19 mouse cellular contexts compared by ENCODE assay signal in genomic region chr7:70796038-70796760, GRCm38 (mm10).
DNase-seq lines count a peak whose midpoint lies in the region; ATAC-seq and TF ChIP-seq lines count a peak whose summit lies in the region.
"Had no signal": no experiment of that assay in that cellular context is flagged by ENCODE, and none has a peak within 500 bp of the region (broad histone marks: within the 10 kb centered on the region; RNA-seq: fewer than 3 reads in every experiment).

No protein-coding gene starts in this region.

- DNase-seq in liver, adult 2 months (ENCODE audit: extremely low read depth, low read depth, low spot score): peak; percentile 17
- DNase-seq in liver, postnatal 0 days: no peak
- DNase-seq in embryonic facial prominence, embryonic 10.5 days (ENCODE audit: low spot score): peak; percentile 61
- peak; percentile 68 for DNase-seq in kidney, postnatal 10 days
- no peak for DNase-seq in ovary, postnatal 36 days (ENCODE audit: low spot score)
- no peak for DNase-seq in hindbrain, embryonic 10.5 days (ENCODE audit: low spot score)
- DNase-seq: cerebellum, adult 9-10 months; forebrain, postnatal 0 days; gastrocnemius, postnatal 14 days; heart, postnatal 14 days; lung, postnatal 14 days; right cerebral cortex, postnatal 4 days; thymus, postnatal 25 days had no signal

- no peak for TF ChIP-seq EP300 in liver, postnatal 0 days (IDR thresholded peaks at IDR 0.05; ENCODE audit: low read depth)

- no peaks in the 10 kb centered on the region for H3K36me3 ChIP-seq in liver, adult 2 months (ENCODE audit: control insufficient read depth, insufficient read depth, low read length)
- no peaks in the 10 kb centered on the region for H3K36me3 ChIP-seq in liver, postnatal 0 days (replicated peaks; ENCODE audit: insufficient read depth, low read length)
- H3K36me3 ChIP-seq in embryonic facial prominence, embryonic 10.5 days (replicated peaks): no peaks in the 10 kb centered on the region
- no peaks in the 10 kb centered on the region for H3K36me3 ChIP-seq in stomach, embryonic 14.5 days (ENCODE audit: control insufficient read depth, insufficient read depth, low read length)
- H3K36me3 ChIP-seq in intestine, postnatal 0 days (ENCODE audit: control insufficient read depth, insufficient read depth): no peaks in the 10 kb centered on the region
- H3K36me3 ChIP-seq in hindbrain, embryonic 10.5 days: no peaks in the 10 kb centered on the region
- H3K36me3 ChIP-seq: liver, embryonic 12.5 days; midbrain, embryonic 13.5 days had no signal

- no peak overlapping the region for H3K4me2 ChIP-seq in liver, postnatal 0 days (ENCODE audit: low read depth, low read length)
- no peak overlapping the region for H3K4me2 ChIP-seq in stomach, embryonic 14.5 days (replicated peaks; ENCODE audit: low read depth, low read length)
- no peak overlapping the region for H3K4me2 ChIP-seq in intestine, postnatal 0 days (replicated peaks; ENCODE audit: low read depth)
- H3K4me2 ChIP-seq: liver, embryonic 12.5 days; midbrain, embryonic 13.5 days had no signal

- no peaks in the 10 kb centered on the region for H3K79me2 ChIP-seq in liver, adult 2 months (ENCODE audit: control insufficient read depth, insufficient read depth, low read length)

- no peaks in the 10 kb centered on the region for H3K9me3 ChIP-seq in liver, postnatal 0 days (ENCODE audit: low read length)
- no peaks in the 10 kb centered on the region for H3K9me3 ChIP-seq in embryonic facial prominence, embryonic 10.5 days
- no peaks in the 10 kb centered on the region for H3K9me3 ChIP-seq in stomach, embryonic 14.5 days (ENCODE audit: control insufficient read depth, low read depth, low read length)
- no peaks in the 10 kb centered on the region for H3K9me3 ChIP-seq in intestine, postnatal 0 days (ENCODE audit: control insufficient read depth)
- no peaks in the 10 kb centered on the region for H3K9me3 ChIP-seq in hindbrain, embryonic 10.5 days
- H3K9me3 ChIP-seq: liver, embryonic 12.5 days; midbrain, embryonic 13.5 days had no signal

- H3K4me1 ChIP-seq in liver, adult 2 months (ENCODE audit: control insufficient read depth, insufficient read depth, low read length): peaks cover 12% of the 10 kb centered on the region; the same call in 1 of the 2 replicates
- H3K4me1 ChIP-seq in liver, postnatal 0 days (ENCODE audit: insufficient read depth): peaks cover 4% of the 10 kb centered on the region; the same call in 1 of the 2 replicates
- H3K4me1 ChIP-seq in embryonic facial prominence, embryonic 10.5 days: peaks cover 13% of the 10 kb centered on the region
- peaks cover 6% of the 10 kb centered on the region; the same call in 1 of the 2 replicates for H3K4me1 ChIP-seq in stomach, embryonic 14.5 days (ENCODE audit: control insufficient read depth, insufficient read depth, low read length)
- H3K4me1 ChIP-seq in intestine, postnatal 0 days (replicated peaks; ENCODE audit: control insufficient read depth, insufficient read depth, low read length): no peaks in the 10 kb centered on the region
- peaks cover 4% of the 10 kb centered on the region for H3K4me1 ChIP-seq in hindbrain, embryonic 10.5 days (replicated peaks)
- H3K4me1 ChIP-seq: liver, embryonic 12.5 days; midbrain, embryonic 13.5 days had no signal

- H3K27me3 ChIP-seq in liver, adult 2 months (ENCODE audit: control insufficient read depth, insufficient read depth, low read length): no peaks in the 10 kb centered on the region
- H3K27me3 ChIP-seq in liver, postnatal 0 days (ENCODE audit: insufficient read depth, low read length): no peaks in the 10 kb centered on the region
- peaks cover 13% of the 10 kb centered on the region for H3K27me3 ChIP-seq in embryonic facial prominence, embryonic 10.5 days (replicated peaks; ENCODE audit: low read depth, poor library complexity, severe bottlenecking)
- no peaks in the 10 kb centered on the region for H3K27me3 ChIP-seq in stomach, embryonic 14.5 days (ENCODE audit: control insufficient read depth, insufficient read depth, low read length)
- H3K27me3 ChIP-seq in intestine, postnatal 0 days (replicated peaks; ENCODE audit: control insufficient read depth, insufficient read depth, low read length): no peaks in the 10 kb centered on the region
- peaks cover 15% of the 10 kb centered on the region; the same call in 1 of the 2 replicates for H3K27me3 ChIP-seq in hindbrain, embryonic 10.5 days (ENCODE audit: insufficient read depth, poor library complexity, severe bottlenecking)
- H3K27me3 ChIP-seq: liver, embryonic 12.5 days; midbrain, embryonic 13.5 days; Patski had no signal

- no peak for TF ChIP-seq CTCF in liver, adult 2 months (IDR thresholded peaks at IDR 0.05; ENCODE audit: low read depth, low read length)
- TF ChIP-seq CTCF in liver, postnatal 0 days (IDR thresholded peaks at IDR 0.05; ENCODE audit: low read depth): no peak
- no peak for TF ChIP-seq CTCF in intestine, postnatal 0 days (IDR thresholded peaks at IDR 0.05; ENCODE audit: low read depth)

- no peak overlapping the region for H3K4me3 ChIP-seq in liver, adult 2 months (ENCODE audit: insufficient read depth, low read depth, low read length)
- no peak overlapping the region for H3K4me3 ChIP-seq in liver, postnatal 0 days (ENCODE audit: low read depth, low read length)
- no peak overlapping the region for H3K4me3 ChIP-seq in embryonic facial prominence, embryonic 10.5 days
- no peak overlapping the region for H3K4me3 ChIP-seq in stomach, embryonic 14.5 days (ENCODE audit: low read depth, low read length)
- H3K4me3 ChIP-seq in intestine, postnatal 0 days (ENCODE audit: low read depth, low read length): no peak overlapping the region
- no peak overlapping the region for H3K4me3 ChIP-seq in hindbrain, embryonic 10.5 days
- H3K4me3 ChIP-seq: liver, embryonic 12.5 days; midbrain, embryonic 13.5 days had no signal

- H3K9ac ChIP-seq in liver, adult 2 months (ENCODE audit: low read depth, low read length): no peak overlapping the region
- no peak overlapping the region for H3K9ac ChIP-seq in liver, postnatal 0 days (replicated peaks)
- H3K9ac ChIP-seq in stomach, embryonic 14.5 days (replicated peaks; ENCODE audit: low read depth, low read length): no peak overlapping the region
- H3K9ac ChIP-seq in intestine, postnatal 0 days (ENCODE audit: low read depth, low read length): no peak overlapping the region
- H3K9ac ChIP-seq: forebrain, postnatal 0 days; liver, embryonic 12.5 days; midbrain, embryonic 13.5 days had no signal

- WGBS in liver, adult 2 months: 68% methylated on average over 12 of the region's 12 CpGs
- WGBS in liver, postnatal 0 days (ENCODE audit: insufficient replicate concordance): 53% methylated on average over 12 of the region's 12 CpGs
- 30% methylated on average over 12 of the region's 12 CpGs for WGBS in embryonic facial prominence, embryonic 10.5 days
- WGBS in stomach, embryonic 14.5 days: 11% methylated on average over 12 of the region's 12 CpGs
- WGBS in intestine, postnatal 0 days: 30% methylated on average over 12 of the region's 12 CpGs
- 65% methylated on average over 12 of the region's 12 CpGs for WGBS in hindbrain, embryonic 10.5 days

- no peak overlapping the region for H3K27ac ChIP-seq in liver, adult 2 months (replicated peaks; ENCODE audit: insufficient read depth, low read depth, low read length)
- no peak overlapping the region for H3K27ac ChIP-seq in liver, postnatal 0 days (ENCODE audit: low read depth)
- H3K27ac ChIP-seq in embryonic facial prominence, embryonic 10.5 days (replicated peaks): peak overlapping the region; percentile 49; the same call in 1 of the 2 replicates
- H3K27ac ChIP-seq in stomach, embryonic 14.5 days (ENCODE audit: low read length): no peak overlapping the region
- no peak overlapping the region for H3K27ac ChIP-seq in intestine, postnatal 0 days (ENCODE audit: low read depth, low read length)
- H3K27ac ChIP-seq in hindbrain, embryonic 10.5 days: no peak overlapping the region; the same call in 1 of the 2 replicates
- H3K27ac ChIP-seq: hindbrain, postnatal 0 days; liver, embryonic 12.5 days; midbrain, embryonic 13.5 days had no signal

- TF ChIP-seq POLR2A in liver, adult 2 months (IDR thresholded peaks at IDR 0.05; ENCODE audit: extremely low read depth, insufficient read depth, low read length): no peak

- ATAC-seq in liver, postnatal 0 days: no peak
- ATAC-seq in stomach, embryonic 14.5 days (ENCODE audit: insufficient number of reproducible peaks, insufficient read depth, low FRiP score, low read depth): peak; percentile 49; the same call in 1 of the 2 replicates
- ATAC-seq in intestine, postnatal 0 days: no peak
- ATAC-seq: forebrain, postnatal 0 days; hindbrain, postnatal 0 days; liver, embryonic 12.5 days; midbrain, embryonic 13.5 days; Patski had no signal

Comparison
In these comparisons a context has a peak if more than half of its experiments do, and no peak if none do; other contexts are left out.
1. DNase-seq: peak in liver, adult 2 months (single experiment), embryonic facial prominence, embryonic 10.5 days (single experiment) and kidney, postnatal 10 days (single experiment); none in liver, postnatal 0 days (single experiment), ovary, postnatal 36 days (single experiment) and hindbrain, embryonic 10.5 days (single experiment).